In the genomic region with DNA sequence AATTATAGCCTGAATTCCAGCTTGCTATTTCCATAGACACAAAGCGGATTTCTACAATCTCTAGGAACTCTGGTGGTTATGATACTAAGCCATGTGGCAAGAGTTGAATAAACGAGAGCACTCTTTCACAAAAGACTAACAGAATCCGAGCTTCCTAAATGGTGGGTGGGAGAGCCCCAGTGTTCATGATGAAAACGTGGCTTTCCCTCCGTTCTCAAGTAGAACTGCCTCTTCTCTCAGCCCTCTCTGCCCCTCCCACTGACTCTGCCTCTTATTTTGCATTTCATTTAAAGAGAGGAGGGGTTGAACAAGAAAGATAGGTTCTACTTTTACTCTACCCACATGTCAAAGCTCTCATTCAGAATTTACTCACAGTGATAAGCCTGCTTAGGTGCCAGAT, we compare ENCODE assay signal across 20 mouse cellular contexts.
DNase-seq lines count a peak whose midpoint lies in the region; ATAC-seq and TF ChIP-seq lines count a peak whose summit lies in the region.
"Had no signal": no experiment of that assay in that cellular context is flagged by ENCODE, and none has a peak within 500 bp of the region (broad histone marks: within the 10 kb centered on the region; RNA-seq: fewer than 3 reads in every experiment).

No protein-coding gene starts in this region.

- TF ChIP-seq CTCF in layer of hippocampus, adult 2 months (conservative IDR thresholded peaks at IDR 0.05) = no peak
- no peak for TF ChIP-seq CTCF in midbrain, postnatal 0 days (IDR thresholded peaks at IDR 0.05)
- TF ChIP-seq CTCF in forebrain, postnatal 0 days (IDR thresholded peaks at IDR 0.05; ENCODE audit: low read depth) = no peak
- no peak for TF ChIP-seq CTCF in thymus, adult 2 months (IDR thresholded peaks at IDR 0.05; ENCODE audit: borderline replicate concordance, control insufficient read depth, extremely low read depth, insufficient read depth, low read length, poor library complexity)

- no peak overlapping the region for H3K9ac ChIP-seq in forebrain, embryonic 12.5 days
- no peak overlapping the region for H3K9ac ChIP-seq in forebrain, embryonic 11.5 days (ENCODE audit: low read length)
- no peak overlapping the region for H3K9ac ChIP-seq in midbrain, postnatal 0 days (replicated peaks; ENCODE audit: low read length, poor library complexity, severe bottlenecking)
- H3K9ac ChIP-seq in forebrain, postnatal 0 days = no peak overlapping the region
- H3K9ac ChIP-seq: heart, embryonic 15.5 days; liver, embryonic 13.5 days had no signal

- H3K27me3 ChIP-seq in forebrain, embryonic 12.5 days = no peaks in the 10 kb centered on the region
- no peaks in the 10 kb centered on the region for H3K27me3 ChIP-seq in forebrain, embryonic 11.5 days (ENCODE audit: control insufficient read depth, insufficient read depth, low read length)
- H3K27me3 ChIP-seq in midbrain, postnatal 0 days (ENCODE audit: insufficient read depth, low read length) = no peaks in the 10 kb centered on the region
- H3K27me3 ChIP-seq in midbrain, embryonic 10.5 days (ENCODE audit: low read depth, poor library complexity, severe bottlenecking) = no peaks in the 10 kb centered on the region
- H3K27me3 ChIP-seq in forebrain, postnatal 0 days (ENCODE audit: insufficient read depth, low read length) = no peaks in the 10 kb centered on the region
- no peaks in the 10 kb centered on the region for H3K27me3 ChIP-seq in thymus, adult 2 months (ENCODE audit: control insufficient read depth, insufficient read depth, low read length)
- H3K27me3 ChIP-seq: heart, embryonic 15.5 days; liver, embryonic 13.5 days had no signal

- DNase-seq in forebrain, embryonic 11.5 days (ENCODE audit: low spot score) = no peak
- DNase-seq in layer of hippocampus, adult 2 months (ENCODE audit: low spot score in 2 of 2) = no peak
- no peak for DNase-seq in layer of hippocampus, adult 8-10 months (ENCODE audit: low spot score in 2 of 2)
- peak; percentile 6 for DNase-seq in midbrain, postnatal 0 days (ENCODE audit: low spot score)
- no peak for DNase-seq in midbrain, embryonic 10.5 days (ENCODE audit: low spot score)
- DNase-seq in forebrain, postnatal 0 days = peak; percentile 73
- DNase-seq in thymus, adult 2 months = no peak
- DNase-seq: adrenal gland, postnatal 14 days; heart, postnatal 36 days; kidney, adult 18-20 months; layer of hippocampus, postnatal 36 days; liver, embryonic 13.5 days; lung, adult 2 months; lung, postnatal 14 days; spleen, adult 18-20 months; thymus, postnatal 25 days had no signal

- H3K27ac ChIP-seq in forebrain, embryonic 12.5 days = peak overlapping the region; percentile 2; the same call in 1 of the 2 replicates
- H3K27ac ChIP-seq in forebrain, embryonic 11.5 days (ENCODE audit: low read depth, low read length) = no peak overlapping the region
- H3K27ac ChIP-seq in layer of hippocampus, adult 2 months = peak overlapping the region; percentile 63
- H3K27ac ChIP-seq in midbrain, postnatal 0 days (ENCODE audit: low read depth, low read length) = no peak overlapping the region
- no peak overlapping the region; the same call in 1 of the 2 replicates for H3K27ac ChIP-seq in midbrain, embryonic 10.5 days (replicated peaks)
- peak overlapping the region; percentile 72 for H3K27ac ChIP-seq in forebrain, postnatal 0 days (ENCODE audit: low read depth, low read length)
- H3K27ac ChIP-seq in thymus, adult 2 months (ENCODE audit: control insufficient read depth, insufficient read depth, low read length) = no peak overlapping the region
- H3K27ac ChIP-seq: heart, embryonic 15.5 days; kidney, postnatal 0 days; liver, embryonic 13.5 days had no signal

- 29% methylated on average over 5 of the region's 5 CpGs for WGBS in forebrain, embryonic 12.5 days
- 39% methylated on average over 5 of the region's 5 CpGs for WGBS in forebrain, embryonic 11.5 days
- 26% methylated on average over 5 of the region's 5 CpGs for WGBS in midbrain, postnatal 0 days
- WGBS in midbrain, embryonic 10.5 days = 47% methylated on average over 5 of the region's 5 CpGs
- 14% methylated on average over 5 of the region's 5 CpGs for WGBS in forebrain, postnatal 0 days
- 89% methylated on average over 5 of the region's 5 CpGs for WGBS in thymus, adult 2 months

- no peak for TF ChIP-seq POLR2A in thymus, adult 2 months (IDR thresholded peaks at IDR 0.05; ENCODE audit: control insufficient read depth, extremely low read depth, insufficient read depth, low read length, poor library complexity)

- H3K4me2 ChIP-seq in forebrain, embryonic 12.5 days = no peak overlapping the region
- no peak overlapping the region for H3K4me2 ChIP-seq in forebrain, embryonic 11.5 days (ENCODE audit: low read depth, low read length, severe bottlenecking)
- no peak overlapping the region for H3K4me2 ChIP-seq in midbrain, postnatal 0 days (ENCODE audit: low read depth, low read length, poor library complexity, severe bottlenecking)
- no peak overlapping the region for H3K4me2 ChIP-seq in forebrain, postnatal 0 days (ENCODE audit: low read depth)
- H3K4me2 ChIP-seq: heart, embryonic 15.5 days; liver, embryonic 13.5 days had no signal

- no peaks in the 10 kb centered on the region for H3K36me3 ChIP-seq in forebrain, embryonic 12.5 days (replicated peaks)
- no peaks in the 10 kb centered on the region for H3K36me3 ChIP-seq in forebrain, embryonic 11.5 days (ENCODE audit: control insufficient read depth, insufficient read depth, low read length)
- no peaks in the 10 kb centered on the region for H3K36me3 ChIP-seq in midbrain, postnatal 0 days (ENCODE audit: insufficient read depth, low read length)
- H3K36me3 ChIP-seq in midbrain, embryonic 10.5 days = no peaks in the 10 kb centered on the region
- no peaks in the 10 kb centered on the region for H3K36me3 ChIP-seq in forebrain, postnatal 0 days (ENCODE audit: insufficient read depth)
- H3K36me3 ChIP-seq in thymus, adult 2 months (ENCODE audit: control insufficient read depth, insufficient read depth, low read length) = no peaks in the 10 kb centered on the region
- H3K36me3 ChIP-seq: heart, embryonic 15.5 days; liver, embryonic 13.5 days had no signal

- peaks cover 9% of the 10 kb centered on the region for H3K4me1 ChIP-seq in forebrain, embryonic 12.5 days
- H3K4me1 ChIP-seq in forebrain, embryonic 11.5 days (replicated peaks; ENCODE audit: control insufficient read depth, insufficient read depth, low read length) = no peaks in the 10 kb centered on the region
- H3K4me1 ChIP-seq in midbrain, postnatal 0 days (ENCODE audit: insufficient read depth, low read length) = no peaks in the 10 kb centered on the region
- H3K4me1 ChIP-seq in midbrain, embryonic 10.5 days = peaks cover 11% of the 10 kb centered on the region
- H3K4me1 ChIP-seq in forebrain, postnatal 0 days (ENCODE audit: insufficient read depth) = peaks cover 15% of the 10 kb centered on the region
- H3K4me1 ChIP-seq in thymus, adult 2 months (replicated peaks; ENCODE audit: control insufficient read depth, insufficient read depth, low read length) = no peaks in the 10 kb centered on the region
- H3K4me1 ChIP-seq: heart, embryonic 15.5 days; liver, embryonic 13.5 days had no signal

- no peak for ATAC-seq in forebrain, embryonic 12.5 days (ENCODE audit: low FRiP score)
- no peak for ATAC-seq in forebrain, embryonic 11.5 days (replicated peaks; ENCODE audit: low FRiP score)
- ATAC-seq in midbrain, postnatal 0 days (ENCODE audit: low FRiP score) = no peak
- ATAC-seq in forebrain, postnatal 0 days = peak; percentile 84
- ATAC-seq: inflammation-experienced regulatory T-cells, adult 6 months had no signal

- no peaks in the 10 kb centered on the region for H3K9me3 ChIP-seq in forebrain, embryonic 12.5 days
- H3K9me3 ChIP-seq in forebrain, embryonic 11.5 days (ENCODE audit: control insufficient read depth, low read length) = no peaks in the 10 kb centered on the region
- H3K9me3 ChIP-seq in midbrain, postnatal 0 days (ENCODE audit: low read length) = no peaks in the 10 kb centered on the region
- no peaks in the 10 kb centered on the region for H3K9me3 ChIP-seq in midbrain, embryonic 10.5 days (replicated peaks)
- H3K9me3 ChIP-seq in forebrain, postnatal 0 days (ENCODE audit: low read length) = no peaks in the 10 kb centered on the region
- H3K9me3 ChIP-seq: heart, embryonic 15.5 days; liver, embryonic 13.5 days had no signal

- H3K4me3 ChIP-seq in forebrain, embryonic 12.5 days (replicated peaks) = no peak overlapping the region
- no peak overlapping the region for H3K4me3 ChIP-seq in forebrain, embryonic 11.5 days (ENCODE audit: low read depth, low read length)
- no peak overlapping the region for H3K4me3 ChIP-seq in layer of hippocampus, adult 2 months
- no peak overlapping the region for H3K4me3 ChIP-seq in midbrain, postnatal 0 days (ENCODE audit: low read depth, low read length)
- no peak overlapping the region for H3K4me3 ChIP-seq in midbrain, embryonic 10.5 days
- no peak overlapping the region for H3K4me3 ChIP-seq in forebrain, postnatal 0 days (ENCODE audit: low read depth, low read length)
- no peak overlapping the region for H3K4me3 ChIP-seq in thymus, adult 2 months (ENCODE audit: control insufficient read depth, insufficient read depth, low read length)
- H3K4me3 ChIP-seq: heart, embryonic 15.5 days; liver, embryonic 13.5 days had no signal

Comparison
In these comparisons a context has a peak if more than half of its experiments do, and no peak if none do; other contexts are left out.
1. H3K27ac ChIP-seq: peak in forebrain, embryonic 12.5 days (single experiment), layer of hippocampus, adult 2 months (single experiment) and forebrain, postnatal 0 days (single experiment); none in forebrain, embryonic 11.5 days (single experiment), midbrain, postnatal 0 days (single experiment), midbrain, embryonic 10.5 days (single experiment) and thymus, adult 2 months (single experiment).
2. DNase-seq: peak in midbrain, postnatal 0 days (single experiment) and forebrain, postnatal 0 days (single experiment); none in forebrain, embryonic 11.5 days (single experiment), layer of hippocampus, adult 2 months (0 of 2), layer of hippocampus, adult 8-10 months (0 of 2), midbrain, embryonic 10.5 days (single experiment) and thymus, adult 2 months (single experiment).